Mouse (Mus musculus): ENCODE measurements around the gene Lrrn4. TPM values are rescaled to one million over a fixed set of nuclear protein-coding genes. Genes with fewer than 3 reads are reported as not detected.

Lrrn4 gene
- not detected in 2 replicates for polyA plus RNA-seq (2012; ENCODE audit: insufficient read depth, insufficient read length, missing spikeins)

GRCm38 (mm10) chr2:132880844-132881645 lies at the start of gene Lrrn4:
TSS of gene Lrrn4 (minus strand) at chr2:132880891.
- peak within 1 kb of the TSS; percentile 63 for H3K4me3 ChIP-seq (ENCODE audit: insufficient read depth, low read length)
- H3K4me1 ChIP-seq (ENCODE audit: control insufficient read depth, insufficient read depth, low read length), result peaks cover 10% of the 10 kb centered on the region
- no peak within 1 kb of the TSS for H3K27ac ChIP-seq (ENCODE audit: insufficient read depth, low read depth, low read length)
- TF ChIP-seq POLR2A (IDR thresholded peaks at IDR 0.05; ENCODE audit: borderline replicate concordance, low read depth, low read length), result no peak
- no peak for TF ChIP-seq CTCF (IDR thresholded peaks at IDR 0.05; ENCODE audit: low read depth, low read length)

DNA sequence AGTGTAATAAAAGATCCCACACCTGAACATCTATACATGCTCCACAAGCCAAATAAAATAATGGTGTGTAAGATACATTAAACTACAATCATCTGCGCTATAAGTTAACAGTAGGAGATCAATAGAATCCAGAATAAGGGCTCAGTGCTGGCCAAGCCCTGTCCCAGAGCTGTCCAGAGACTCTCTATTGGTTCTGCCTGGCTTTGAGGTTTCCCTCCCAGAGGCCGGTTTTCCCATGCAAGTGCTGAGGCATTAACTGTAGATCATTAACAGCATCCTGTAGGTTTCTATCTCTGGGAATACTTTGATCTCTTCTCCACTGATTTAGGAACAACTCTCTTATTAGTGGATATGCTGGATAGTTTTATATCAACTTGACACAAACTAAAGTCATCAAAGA lies 48.3 kb upstream of the Lrrn4 start:
- H3K4me3 ChIP-seq (ENCODE audit: insufficient read depth, low read length), result no peak overlapping the region
- no peak for TF ChIP-seq POLR2A (IDR thresholded peaks at IDR 0.05; ENCODE audit: borderline replicate concordance, low read depth, low read length)
- no peak for TF ChIP-seq CTCF (IDR thresholded peaks at IDR 0.05; ENCODE audit: low read depth, low read length)

GRCm38 (mm10) chr2:132927871-132928270 lies 47.2 kb upstream of the Lrrn4 start:
- no peak for TF ChIP-seq POLR2A (IDR thresholded peaks at IDR 0.05; ENCODE audit: borderline replicate concordance, low read depth, low read length)
- TF ChIP-seq CTCF (IDR thresholded peaks at IDR 0.05; ENCODE audit: low read depth, low read length), result no peak
- Histone ChIP-seq H3K4me3 (ENCODE audit: insufficient read depth, low read length) (no peak overlapping the region), H3K27ac (ENCODE audit: insufficient read depth, low read depth, low read length) (no peak overlapping the region), H3K4me1 (ENCODE audit: control insufficient read depth, insufficient read depth, low read length) (no peaks in the 10 kb centered on the region)

More for the DNA sequence above, 48.3 kb upstream of the Lrrn4 start:
- Histone ChIP-seq H3K27ac (ENCODE audit: insufficient read depth, low read depth, low read length) (no peak overlapping the region), H3K4me1 (ENCODE audit: control insufficient read depth, insufficient read depth, low read length) (no peaks in the 10 kb centered on the region)

GRCm38 (mm10) chr2:132927298-132927697 lies 46.6 kb upstream of the Lrrn4 start:
- Histone ChIP-seq H3K4me3 (ENCODE audit: insufficient read depth, low read length) (no peak overlapping the region), H3K4me1 (ENCODE audit: control insufficient read depth, insufficient read depth, low read length) (no peaks in the 10 kb centered on the region), H3K27ac (ENCODE audit: insufficient read depth, low read depth, low read length) (no peak overlapping the region)
- no peak for TF ChIP-seq POLR2A (IDR thresholded peaks at IDR 0.05; ENCODE audit: borderline replicate concordance, low read depth, low read length)
- no peak for TF ChIP-seq CTCF (IDR thresholded peaks at IDR 0.05; ENCODE audit: low read depth, low read length)

GRCm38 (mm10) chr2:132923290-132924085 lies 42.8 kb upstream of the Lrrn4 start:
- TF ChIP-seq POLR2A (IDR thresholded peaks at IDR 0.05; ENCODE audit: borderline replicate concordance, low read depth, low read length) (no peak), CTCF (IDR thresholded peaks at IDR 0.05; ENCODE audit: low read depth, low read length) (no peak)
- no peaks in the 10 kb centered on the region for H3K4me1 ChIP-seq (ENCODE audit: control insufficient read depth, insufficient read depth, low read length)
- H3K4me3 ChIP-seq (ENCODE audit: insufficient read depth, low read length), result no peak overlapping the region
- no peak overlapping the region for H3K27ac ChIP-seq (ENCODE audit: insufficient read depth, low read depth, low read length)

DNA sequence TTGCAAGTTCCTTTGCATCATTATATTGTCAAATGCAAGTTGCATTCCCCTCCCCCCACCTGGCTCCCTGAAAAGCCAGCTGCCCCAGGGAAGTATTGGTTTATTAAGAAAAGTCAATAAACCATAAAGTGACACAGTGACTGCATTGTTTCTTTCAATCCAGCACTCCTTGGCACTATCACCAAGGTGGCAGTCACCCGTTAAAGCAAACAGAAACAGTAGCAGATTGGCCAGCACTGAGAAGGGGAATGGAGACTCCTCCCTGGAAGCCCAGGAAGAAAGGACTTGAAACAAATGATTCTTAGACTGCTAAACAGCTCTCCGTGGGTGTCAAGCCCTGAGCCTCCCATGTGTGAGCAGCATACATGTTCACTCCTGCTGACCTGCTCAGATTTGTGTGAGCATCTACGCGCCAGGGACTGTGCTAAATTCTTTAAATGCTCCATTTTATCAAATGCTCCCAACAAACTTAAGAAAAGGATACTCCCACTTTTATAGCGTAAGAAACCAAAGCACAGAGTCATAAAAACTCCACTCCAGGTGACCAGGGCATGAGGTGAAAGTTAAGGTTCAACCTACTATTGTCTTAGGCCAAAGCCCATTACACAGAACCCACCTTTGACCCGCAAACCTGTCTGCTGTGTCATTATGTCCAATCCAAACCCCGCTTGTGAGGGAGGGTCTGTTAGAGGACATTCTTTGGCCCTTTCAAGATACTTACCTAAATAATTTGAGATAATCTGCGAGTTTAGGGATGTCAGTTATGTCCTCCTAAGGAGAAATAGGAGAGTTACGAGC lies 41.6 kb upstream of the Lrrn4 start:
- TF ChIP-seq POLR2A (IDR thresholded peaks at IDR 0.05; ENCODE audit: borderline replicate concordance, low read depth, low read length) (no peak), CTCF (IDR thresholded peaks at IDR 0.05; ENCODE audit: low read depth, low read length) (no peak)
- no peaks in the 10 kb centered on the region for H3K4me1 ChIP-seq (ENCODE audit: control insufficient read depth, insufficient read depth, low read length)
- H3K27ac ChIP-seq (ENCODE audit: insufficient read depth, low read depth, low read length), result no peak overlapping the region
- H3K4me3 ChIP-seq (ENCODE audit: insufficient read depth, low read length), result no peak overlapping the region

DNA sequence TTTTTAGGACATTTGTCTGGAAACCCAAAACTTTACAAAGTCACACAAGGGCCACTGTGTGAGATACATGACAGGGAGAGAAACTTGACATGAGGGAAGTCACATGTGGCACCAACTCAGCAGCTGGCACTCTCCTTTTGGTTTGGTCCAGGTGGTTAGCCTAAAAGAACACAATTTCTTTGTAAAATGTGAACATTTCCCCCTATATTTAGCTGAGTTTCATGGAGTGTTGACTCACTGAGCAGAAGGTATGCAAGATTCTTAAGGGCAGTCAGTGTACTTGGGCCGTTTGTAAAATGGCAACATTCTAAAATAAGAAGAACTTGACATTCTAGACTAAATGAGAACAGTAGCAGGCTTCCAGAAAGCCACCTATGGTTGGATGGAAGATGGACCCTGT lies 34.1 kb upstream of the Lrrn4 start:
- H3K4me3 ChIP-seq (ENCODE audit: insufficient read depth, low read length), result no peak overlapping the region
- TF ChIP-seq POLR2A (IDR thresholded peaks at IDR 0.05; ENCODE audit: borderline replicate concordance, low read depth, low read length) (no peak), CTCF (IDR thresholded peaks at IDR 0.05; ENCODE audit: low read depth, low read length) (no peak)
- no peak overlapping the region for H3K27ac ChIP-seq (ENCODE audit: insufficient read depth, low read depth, low read length)
- H3K4me1 ChIP-seq (ENCODE audit: control insufficient read depth, insufficient read depth, low read length), result no peaks in the 10 kb centered on the region

- Histone ChIP-seq H3K4me3 (ENCODE audit: insufficient read depth, low read length) (no peak overlapping the region), H3K27ac (ENCODE audit: insufficient read depth, low read depth, low read length) (no peak overlapping the region), H3K4me1 (ENCODE audit: control insufficient read depth, insufficient read depth, low read length) (no peaks in the 10 kb centered on the region)
- TF ChIP-seq CTCF (IDR thresholded peaks at IDR 0.05; ENCODE audit: low read depth, low read length), result no peak
- no peak for TF ChIP-seq POLR2A (IDR thresholded peaks at IDR 0.05; ENCODE audit: borderline replicate concordance, low read depth, low read length)
Measured at GRCm38 (mm10) chr2:132906763-132907162, 26.1 kb upstream of the Lrrn4 start.

DNA sequence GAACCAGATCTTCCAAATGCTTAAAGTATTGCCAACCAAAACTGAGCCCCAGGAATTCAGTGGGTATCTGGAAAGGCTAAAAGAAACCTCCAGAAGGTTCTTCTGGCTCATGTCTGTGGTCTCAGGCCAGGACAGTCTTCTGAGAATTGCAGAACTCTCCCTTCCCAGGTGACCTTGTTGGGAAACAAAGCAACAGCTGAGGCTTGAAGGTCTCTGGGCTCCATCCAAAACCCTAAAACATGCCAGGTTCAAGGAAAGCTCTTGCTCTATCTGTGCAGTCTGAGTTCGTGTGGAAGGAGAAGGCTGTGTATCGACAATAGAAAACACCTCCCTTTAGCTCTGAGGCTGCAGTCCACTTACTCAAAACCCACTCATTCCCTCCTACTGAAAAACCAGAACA lies 24.3 kb upstream of the Lrrn4 start:
- H3K27ac ChIP-seq (ENCODE audit: insufficient read depth, low read depth, low read length), result no peak overlapping the region
- H3K4me3 ChIP-seq (ENCODE audit: insufficient read depth, low read length), result no peak overlapping the region
- no peaks in the 10 kb centered on the region for H3K4me1 ChIP-seq (ENCODE audit: control insufficient read depth, insufficient read depth, low read length)
- TF ChIP-seq POLR2A (IDR thresholded peaks at IDR 0.05; ENCODE audit: borderline replicate concordance, low read depth, low read length) (no peak), CTCF (IDR thresholded peaks at IDR 0.05; ENCODE audit: low read depth, low read length) (no peak)

All from bone marrow macrophage, adult 2 months (primary cell).